Comparison of ENCODE assay signal across 9 mouse cellular contexts in genomic region chr1:132125803-132126405, GRCm38 (mm10). TPM values are rescaled to one million over a fixed set of nuclear protein-coding genes. Genes with fewer than 3 reads are reported as not detected.
DNase-seq lines count a peak whose midpoint lies in the region; ATAC-seq and TF ChIP-seq lines count a peak whose summit lies in the region.
"Had no signal": no experiment of that assay in that cellular context is flagged by ENCODE, and none has a peak within 500 bp of the region (broad histone marks: within the 10 kb centered on the region; RNA-seq: fewer than 3 reads in every experiment).

No protein-coding gene starts in this region.

- H3K4me1 ChIP-seq in cerebellum, adult 2 months (ENCODE audit: control insufficient read depth, insufficient read depth, low read length): peaks cover 15% of the 10 kb centered on the region
- peaks cover 36% of the 10 kb centered on the region for H3K4me1 ChIP-seq in megakaryocyte, embryonic 14.5 days
- H3K4me1 ChIP-seq in kidney, postnatal 0 days (replicated peaks; ENCODE audit: insufficient read depth, low read length): peaks cover 25% of the 10 kb centered on the region; the same call in 1 of the 2 replicates

- 0 out of 2 replicates have a peak overlapping the region, but pooled peaks have one; percentile 13 for H3K9ac ChIP-seq in kidney, postnatal 0 days (ENCODE audit: low read depth, low read length)
- H3K9ac ChIP-seq: limb, embryonic 12.5 days had no signal

- no peak overlapping the region for H3K4me2 ChIP-seq in kidney, postnatal 0 days (ENCODE audit: low read length)
- H3K4me2 ChIP-seq: limb, embryonic 12.5 days had no signal

- TF ChIP-seq POLR2A in cerebellum, adult 2 months (IDR thresholded peaks at IDR 0.05; ENCODE audit: borderline replicate concordance, insufficient read depth, low read length): no peak

- H3K27ac ChIP-seq in cerebellum, adult 2 months (ENCODE audit: insufficient read depth, low read length): peak overlapping the region; percentile 35; the same call in 1 of the 2 replicates
- H3K27ac ChIP-seq in kidney, postnatal 0 days: peak overlapping the region; percentile 72
- H3K27ac ChIP-seq: limb, embryonic 12.5 days had no signal

- no peaks in the 10 kb centered on the region for H3K27me3 ChIP-seq in cerebellum, adult 2 months (ENCODE audit: control insufficient read depth, insufficient read depth, low read length)
- peaks cover 38% of the 10 kb centered on the region for H3K27me3 ChIP-seq in megakaryocyte, embryonic 14.5 days (replicated peaks)
- no peaks in the 10 kb centered on the region for H3K27me3 ChIP-seq in kidney, postnatal 0 days (ENCODE audit: insufficient read depth, low read length)
- H3K27me3 ChIP-seq: limb, embryonic 12.5 days had no signal

- no peak for TF ChIP-seq CTCF in cerebellum, adult 2 months (IDR thresholded peaks at IDR 0.05; ENCODE audit: borderline replicate concordance, insufficient read depth, low read depth, low read length)
- no peak for TF ChIP-seq CTCF in kidney, postnatal 0 days (IDR thresholded peaks at IDR 0.05; ENCODE audit: low read depth)

- ATAC-seq in megakaryocyte, adult 5-6 weeks (ENCODE audit: poor library complexity, severe bottlenecking): no peak
- ATAC-seq in kidney, postnatal 0 days (replicated peaks; ENCODE audit: low FRiP score, low read depth): no peak; the same call in 1 of the 2 replicates
- peak; percentile 55 for ATAC-seq in megakaryocyte-erythroid progenitor cell, adult 5-6 weeks (replicated peaks; ENCODE audit: low FRiP score, low TSS enrichment, poor library complexity, severe bottlenecking)

- H3K4me3 ChIP-seq in cerebellum, adult 2 months (replicated peaks; ENCODE audit: insufficient read depth, low read depth, low read length): no peak overlapping the region
- H3K4me3 ChIP-seq in megakaryocyte, embryonic 14.5 days (replicated peaks): peak overlapping the region; percentile 4
- H3K4me3 ChIP-seq in kidney, postnatal 0 days (replicated peaks; ENCODE audit: low read depth, low read length): no peak overlapping the region
- H3K4me3 ChIP-seq: limb, embryonic 12.5 days had no signal

- peak in 1 of 2 experiments; percentile 42 for DNase-seq in cerebellum, adult 2 months
- DNase-seq in cerebellum, postnatal 4 days (ENCODE audit: low spot score in 2 of 2): no peak
- peak; percentile 56 for DNase-seq in kidney, postnatal 0 days (ENCODE audit: low spot score)
- DNase-seq in ovary, postnatal 14 days (ENCODE audit: low spot score): no peak
- no peak for DNase-seq in spleen, postnatal 36 days (ENCODE audit: low spot score in 2 of 2)

- no peaks in the 10 kb centered on the region for H3K36me3 ChIP-seq in megakaryocyte, embryonic 14.5 days (replicated peaks; ENCODE audit: low read length)
- H3K36me3 ChIP-seq in kidney, postnatal 0 days (ENCODE audit: insufficient read depth, low read length): no peaks in the 10 kb centered on the region
- H3K36me3 ChIP-seq: limb, embryonic 12.5 days had no signal

- 35% methylated on average over 6 of the region's 6 CpGs for WGBS in cerebellum, adult 2 months
- WGBS in kidney, postnatal 0 days: 54% methylated on average over 6 of the region's 6 CpGs

- no peaks in the 10 kb centered on the region for H3K9me3 ChIP-seq in megakaryocyte, embryonic 14.5 days
- no peaks in the 10 kb centered on the region for H3K9me3 ChIP-seq in kidney, postnatal 0 days (replicated peaks; ENCODE audit: low read length)
- H3K9me3 ChIP-seq: limb, embryonic 12.5 days had no signal

RNA-seq across cellular contexts. Expression of gene Cdk18, which starts 13.6 kb away (rescaled TPM):
- 32.1 and 35.8 TPM in 2 replicates for polyA plus RNA-seq in cerebellum, adult 2 months (2012; rRNA removed)
- 4.2 and 28.8 TPM in 2 replicates for polyA plus RNA-seq in megakaryocyte, embryonic 14.5 days (2012; ENCODE audit: insufficient read depth, low replicate concordance)
- 0.14 TPM in 1 of 2 replicates, not detected in the other for total RNA-seq in megakaryocyte, adult 5-6 weeks (2015)
- total RNA-seq in megakaryocyte, adult 5-6 weeks (2017): 0.04 TPM in 1 of 2 replicates, not detected in the other
- 10.3 and 11.7 TPM in 2 replicates for polyA plus RNA-seq in kidney, postnatal 0 days (2015; fragmentation: Nextera tagmentation; extraction: Ambion mirVana)
- 0.42 TPM in 1 of 2 replicates, not detected in the other for total RNA-seq in megakaryocyte-erythroid progenitor cell, adult 5-6 weeks (2014; fragmentation: Nextera tagmentation)
- 0.46 TPM in 1 of 2 replicates, not detected in the other for total RNA-seq in megakaryocyte-erythroid progenitor cell, adult 5-6 weeks (2017)

RNA-seq across cellular contexts. Expression of gene Mfsd4a, which starts 58.0 kb away (rescaled TPM):
- 42.8 and 52.9 TPM in 2 replicates for polyA plus RNA-seq in cerebellum, adult 2 months (2012; rRNA removed)
- not detected in 2 replicates for polyA plus RNA-seq in megakaryocyte, embryonic 14.5 days (2012; ENCODE audit: insufficient read depth, low replicate concordance)
- 0.11 TPM in 1 of 2 replicates, not detected in the other for total RNA-seq in megakaryocyte, adult 5-6 weeks (2015)
- 0.51 and 0.61 TPM in 2 replicates for total RNA-seq in megakaryocyte, adult 5-6 weeks (2017)
- polyA plus RNA-seq in kidney, postnatal 0 days (2015; fragmentation: Nextera tagmentation; extraction: Ambion mirVana): 25.1 and 27.3 TPM in 2 replicates
- 0.40 TPM in 1 of 2 replicates, not detected in the other for total RNA-seq in megakaryocyte-erythroid progenitor cell, adult 5-6 weeks (2014; fragmentation: Nextera tagmentation)
- total RNA-seq in megakaryocyte-erythroid progenitor cell, adult 5-6 weeks (2017): 0.75 and 3.8 TPM in 2 replicates

Comparison
In these comparisons a context has a peak if more than half of its experiments do, and no peak if none do; other contexts are left out.
1. RNA of gene Mfsd4a, which starts 58.0 kb away (polyA plus RNA-seq): 42.8 to 52.9 TPM in cerebellum, adult 2 months and 25.1 to 27.3 TPM in kidney, postnatal 0 days; not detected in megakaryocyte, embryonic 14.5 days; every median in the first group is over 10 times any median in the second.